Mouse (Mus musculus): ENCODE data around the gene Prkcb. TPM values are rescaled to one million over a fixed set of nuclear protein-coding genes. Genes with fewer than 3 reads are reported as not detected.

Prkcb gene
- polyA plus RNA-seq, 1 experiment, result 0.83 TPM

GRCm38 (mm10) chr7:122609420-122609819 is 320.9 kb downstream of the Prkcb start:
- Histone ChIP-seq H3K9me3 (0 out of 2 replicates have a peak, but pooled peaks cover 3% of the 10 kb centered on the region), H3K4me1 (peaks cover 3% of the 10 kb centered on the region; the same call in 1 of the 2 replicates), H3K4me3 (replicated peaks) (no peak overlapping the region), H3K36me3 (replicated peaks; ENCODE audit: low read length) (no peaks in the 10 kb centered on the region), H3K27me3 (replicated peaks) (peaks cover 7% of the 10 kb centered on the region)
- no peak for TF ChIP-seq FLI1 (IDR thresholded peaks at IDR 0.05; ENCODE audit: low read length)
- TF ChIP-seq GATA1 (IDR thresholded peaks at IDR 0.05; ENCODE audit: borderline replicate concordance, low read length), result no peak

- no peak for TF ChIP-seq FLI1 (IDR thresholded peaks at IDR 0.05; ENCODE audit: low read length)
- no peak for TF ChIP-seq GATA1 (IDR thresholded peaks at IDR 0.05; ENCODE audit: borderline replicate concordance, low read length)
- Histone ChIP-seq H3K4me3 (replicated peaks) (no peak overlapping the region), H3K9me3 (0 out of 2 replicates have a peak, but pooled peaks cover under 1% of the 10 kb centered on the region), H3K27me3 (replicated peaks) (peaks cover 7% of the 10 kb centered on the region), H3K36me3 (replicated peaks; ENCODE audit: low read length) (no peaks in the 10 kb centered on the region), H3K4me1 (peaks cover 3% of the 10 kb centered on the region; the same call in 1 of the 2 replicates)
These were observed 321.6 kb downstream of the Prkcb start for GRCm38 (mm10) chr7:122610161-122610560.

GRCm38 (mm10) chr7:122613876-122614275 is 325.3 kb downstream of the Prkcb start:
- Histone ChIP-seq H3K4me1 (peaks cover 2% of the 10 kb centered on the region; the same call in 1 of the 2 replicates), H3K27me3 (replicated peaks) (peaks cover 4% of the 10 kb centered on the region), H3K36me3 (replicated peaks; ENCODE audit: low read length) (no peaks in the 10 kb centered on the region), H3K9me3 (no peaks in the 10 kb centered on the region), H3K4me3 (replicated peaks) (no peak overlapping the region)
- TF ChIP-seq FLI1 (IDR thresholded peaks at IDR 0.05; ENCODE audit: low read length), result no peak

GRCm38 (mm10) chr7:122622125-122622774 is 333.7 kb downstream of the Prkcb start:
- H3K4me1 ChIP-seq, result no peaks in the 10 kb centered on the region
- H3K4me3 ChIP-seq (replicated peaks), result no peak overlapping the region
- peaks cover 18% of the 10 kb centered on the region for H3K9me3 ChIP-seq
- TF ChIP-seq GATA1 (IDR thresholded peaks at IDR 0.05; ENCODE audit: borderline replicate concordance, low read length) (no peak), FLI1 (IDR thresholded peaks at IDR 0.05; ENCODE audit: low read length) (no peak)
- H3K27me3 ChIP-seq (replicated peaks), result peaks cover 9% of the 10 kb centered on the region
- H3K36me3 ChIP-seq (replicated peaks; ENCODE audit: low read length), result no peaks in the 10 kb centered on the region

GRCm38 (mm10) chr7:122623753-122624152 is 335.2 kb downstream of the Prkcb start:
- Histone ChIP-seq H3K4me1 (no peaks in the 10 kb centered on the region), H3K9me3 (peaks cover 18% of the 10 kb centered on the region), H3K36me3 (replicated peaks; ENCODE audit: low read length) (no peaks in the 10 kb centered on the region), H3K4me3 (replicated peaks) (no peak overlapping the region), H3K27me3 (replicated peaks) (peaks cover 9% of the 10 kb centered on the region)
- TF ChIP-seq GATA1 (IDR thresholded peaks at IDR 0.05; ENCODE audit: borderline replicate concordance, low read length) (no peak), FLI1 (IDR thresholded peaks at IDR 0.05; ENCODE audit: low read length) (no peak)

GRCm38 (mm10) chr7:122628050-122628449 is 339.5 kb downstream of the Prkcb start:
- no peak for TF ChIP-seq FLI1 (IDR thresholded peaks at IDR 0.05; ENCODE audit: low read length)
- no peak for TF ChIP-seq GATA1 (IDR thresholded peaks at IDR 0.05; ENCODE audit: borderline replicate concordance, low read length)
- H3K36me3 ChIP-seq (replicated peaks; ENCODE audit: low read length), result no peaks in the 10 kb centered on the region
- peaks cover 4% of the 10 kb centered on the region for H3K27me3 ChIP-seq (replicated peaks)
- H3K4me1 ChIP-seq, result peaks cover 3% of the 10 kb centered on the region; the same call in 1 of the 2 replicates
- peaks cover 15% of the 10 kb centered on the region for H3K9me3 ChIP-seq
- H3K4me3 ChIP-seq (replicated peaks), result no peak overlapping the region

GRCm38 (mm10) chr7:122630386-122630785 is 341.8 kb downstream of the Prkcb start:
- no peak overlapping the region for H3K4me3 ChIP-seq (replicated peaks)
- no peak for TF ChIP-seq GATA1 (IDR thresholded peaks at IDR 0.05; ENCODE audit: borderline replicate concordance, low read length)
- no peak for TF ChIP-seq FLI1 (IDR thresholded peaks at IDR 0.05; ENCODE audit: low read length)
- peaks cover 3% of the 10 kb centered on the region; the same call in 1 of the 2 replicates for H3K4me1 ChIP-seq
- no peaks in the 10 kb centered on the region for H3K27me3 ChIP-seq (replicated peaks)
- 0 out of 2 replicates have a peak, but pooled peaks cover 4% of the 10 kb centered on the region for H3K9me3 ChIP-seq
- no peaks in the 10 kb centered on the region for H3K36me3 ChIP-seq (replicated peaks; ENCODE audit: low read length)

- H3K4me1 ChIP-seq, result peaks cover 3% of the 10 kb centered on the region; the same call in 1 of the 2 replicates
- no peak for TF ChIP-seq GATA1 (IDR thresholded peaks at IDR 0.05; ENCODE audit: borderline replicate concordance, low read length)
- 0 out of 2 replicates have a peak, but pooled peaks cover 4% of the 10 kb centered on the region for H3K9me3 ChIP-seq
- no peaks in the 10 kb centered on the region for H3K27me3 ChIP-seq (replicated peaks)
- no peak overlapping the region for H3K4me3 ChIP-seq (replicated peaks)
- H3K36me3 ChIP-seq (replicated peaks; ENCODE audit: low read length), result no peaks in the 10 kb centered on the region
These were observed 342.6 kb downstream of the Prkcb start for GRCm38 (mm10) chr7:122631151-122631550.

- H3K4me3 ChIP-seq (replicated peaks), result no peak overlapping the region
- H3K27me3 ChIP-seq (replicated peaks), result peaks cover 3% of the 10 kb centered on the region
- TF ChIP-seq GATA1 (IDR thresholded peaks at IDR 0.05; ENCODE audit: borderline replicate concordance, low read length) (no peak), FLI1 (IDR thresholded peaks at IDR 0.05; ENCODE audit: low read length) (no peak)
- peaks cover 3% of the 10 kb centered on the region; the same call in 1 of the 2 replicates for H3K4me1 ChIP-seq
- H3K9me3 ChIP-seq, result no peaks in the 10 kb centered on the region
- no peaks in the 10 kb centered on the region for H3K36me3 ChIP-seq (replicated peaks; ENCODE audit: low read length)
These were observed 344.4 kb downstream of the Prkcb start for GRCm38 (mm10) chr7:122632946-122633345.

- Histone ChIP-seq H3K36me3 (replicated peaks; ENCODE audit: low read length) (no peaks in the 10 kb centered on the region), H3K4me1 (peaks cover 3% of the 10 kb centered on the region; the same call in 1 of the 2 replicates), H3K9me3 (no peaks in the 10 kb centered on the region), H3K4me3 (replicated peaks) (no peak overlapping the region), H3K27me3 (replicated peaks) (peaks cover 3% of the 10 kb centered on the region)
- TF ChIP-seq FLI1 (IDR thresholded peaks at IDR 0.05; ENCODE audit: low read length) (no peak), GATA1 (IDR thresholded peaks at IDR 0.05; ENCODE audit: borderline replicate concordance, low read length) (no peak)
These were observed 344.9 kb downstream of the Prkcb start for GRCm38 (mm10) chr7:122633463-122633862.

Data from megakaryocyte, embryonic 14.5 days (primary cell).